Mouse (Mus musculus) embryonic fibroblast, embryonic 13.5 days (primary cell): ENCODE data around the gene Olfr846. TPM values are rescaled to one million over a fixed set of nuclear protein-coding genes. Genes with fewer than 3 reads are reported as not detected.

Experiments used
- H3K27ac ChIP-seq: 2 replicates; pipeline ENCODE4 v1.5.1; 2012; ENCODE audit warnings: low read length, control low read depth, inconsistent platforms; ENCODE audit not compliant: insufficient read depth
- H3K4me1 ChIP-seq: 2 replicates; pipeline ENCODE4 v1.6.1; 2011; ENCODE audit warnings: low read length; ENCODE audit not compliant: control insufficient read depth, insufficient read depth
- H3K4me3 ChIP-seq: 2 replicates; pipeline ENCODE4 v1.5.1; 2011; ENCODE audit warnings: mild to moderate bottlenecking, control low read depth, low read length; ENCODE audit not compliant: insufficient read depth
- CTCF ChIP-seq: IDR thresholded peaks from 2 replicates; pipeline ENCODE4 v1.5.1; 2011; ENCODE audit warnings: mild to moderate bottlenecking, control low read depth, low read length, moderate library complexity, borderline replicate concordance; ENCODE audit not compliant: insufficient read depth
- POLR2A ChIP-seq: IDR thresholded peaks from 2 replicates; pipeline ENCODE4 v1.6.1; 2011; ENCODE audit warnings: low read depth, mild to moderate bottlenecking, control low read depth, low read length, moderate library complexity
- polyA plus RNA-seq: library from polyadenylated mRNA; stranded (reverse); fragments of >200 nt; gene quantifications from 2 replicates; pipeline ENCODE4 v1.2.4, GENCODE M21; 2011; ENCODE audit warnings: low read depth; ENCODE audit not compliant: missing spikeins, insufficient read length

The Olfr846 gene
- not detected in 2 replicates for polyA plus RNA-seq

DNA sequence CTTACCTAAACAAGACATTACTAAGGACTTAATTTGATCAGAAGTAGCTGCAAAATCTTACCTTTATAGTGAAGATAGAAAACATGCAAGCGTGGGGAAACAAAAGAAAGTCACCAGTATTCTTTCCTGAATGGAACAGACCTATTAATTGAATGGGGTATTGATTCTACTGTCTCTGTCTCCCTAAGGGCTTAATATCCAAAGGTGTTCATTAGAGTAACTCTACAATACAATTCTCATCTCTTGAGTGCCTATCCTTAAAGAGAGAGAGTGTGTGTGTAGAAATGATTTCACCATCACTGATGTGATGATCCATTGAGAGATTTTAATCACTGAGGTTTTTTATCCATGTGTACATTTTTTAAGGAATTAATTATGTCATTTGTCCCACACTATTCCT, at the start of gene Olfr846:
TSS of gene Olfr846 (minus strand) at position 101 of the 400 bp plus-strand sequence.
- TF ChIP-seq CTCF = no peak
- no peak for TF ChIP-seq POLR2A
- no peak within 1 kb of the TSS for H3K27ac ChIP-seq
- no peaks in the 10 kb centered on the region for H3K4me1 ChIP-seq
- no peak within 1 kb of the TSS for H3K4me3 ChIP-seq

DNA sequence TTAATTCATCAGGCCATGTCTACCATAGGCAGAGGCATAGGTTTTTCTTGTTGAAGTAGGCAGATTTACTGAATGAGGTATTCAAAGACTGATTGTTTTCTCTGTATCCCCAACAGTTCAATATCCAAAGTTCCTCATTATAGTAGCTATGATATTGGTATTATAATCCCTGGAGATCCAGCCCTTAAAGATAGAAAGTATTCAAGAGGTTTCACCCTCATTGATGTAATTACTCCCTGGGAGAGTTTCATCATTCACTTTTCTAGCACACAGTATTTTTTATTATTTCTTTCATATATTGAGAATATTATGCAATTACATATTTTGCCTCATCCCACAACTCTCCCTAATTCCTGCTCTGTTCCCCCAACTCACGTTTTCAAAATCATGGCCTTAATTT, 14.8 kb upstream of the Olfr846 start, which contains the start of gene Olfr847:
TSS of gene Olfr847 (minus strand) at position 101 of the 400 bp plus-strand sequence.
- Histone ChIP-seq H3K4me1 (no peaks in the 10 kb centered on the region), H3K27ac (no peak within 1 kb of the TSS), H3K4me3 (no peak within 1 kb of the TSS)
- no peak for TF ChIP-seq CTCF
- no peak for TF ChIP-seq POLR2A

DNA sequence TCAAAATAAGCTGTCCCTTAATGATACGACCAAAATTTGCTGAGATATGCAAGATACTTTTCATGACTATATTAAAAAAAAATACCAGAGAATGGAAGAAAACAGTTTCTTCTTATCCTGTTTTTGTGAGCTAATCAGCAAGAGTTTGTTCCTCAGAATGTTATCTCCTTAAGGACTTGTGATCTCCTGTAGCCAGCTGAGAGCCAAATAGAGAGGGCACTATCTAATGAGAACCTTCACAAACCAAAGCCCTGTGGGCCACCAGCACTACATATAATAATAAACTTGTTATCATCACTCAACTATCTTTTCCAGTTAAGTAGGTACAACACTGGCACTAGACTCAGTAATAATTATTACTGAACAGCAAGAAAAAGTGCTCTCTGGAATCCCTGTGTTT, 27.6 kb downstream of the Olfr846 start, which contains the start of gene Olfr845:
TSS of gene Olfr845 (plus strand) at position 301 of the 400 bp plus-strand sequence.
- no peak within 1 kb of the TSS for H3K27ac ChIP-seq
- H3K4me3 ChIP-seq = no peak within 1 kb of the TSS
- TF ChIP-seq POLR2A = no peak
- no peak for TF ChIP-seq CTCF
- H3K4me1 ChIP-seq = no peaks in the 10 kb centered on the region

DNA sequence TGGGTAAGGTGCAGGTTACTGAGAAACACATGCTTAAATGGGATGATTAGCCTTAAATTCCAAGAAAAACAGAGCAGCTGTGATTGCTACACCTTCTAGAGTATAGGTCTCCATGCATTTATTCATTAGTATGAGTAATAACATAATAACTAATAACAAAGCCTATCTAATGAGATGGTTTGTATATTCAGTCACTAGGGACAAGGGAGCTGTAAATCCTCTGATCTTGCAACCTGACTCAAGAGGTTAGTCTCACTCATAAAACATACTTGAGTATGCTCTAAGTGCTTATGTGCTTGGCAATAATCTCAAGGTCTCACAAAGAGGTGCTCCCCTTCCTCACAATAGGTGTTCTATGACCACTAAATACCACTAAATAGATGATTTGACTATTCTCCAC, 47.8 kb downstream of the Olfr846 start, which contains the start of gene Olfr844:
TSS of gene Olfr844 (plus strand) at position 301 of the 400 bp plus-strand sequence.
- H3K4me3 ChIP-seq = no peak within 1 kb of the TSS
- H3K4me1 ChIP-seq = no peaks in the 10 kb centered on the region
- TF ChIP-seq CTCF (no peak), POLR2A (no peak)
- no peak within 1 kb of the TSS for H3K27ac ChIP-seq

Other genes with a start within 250 kb of the Olfr846 start
- gene Olfr836, start 243.6 kb downstream of the Olfr846 start, polyA plus RNA-seq = not detected in 2 replicates
- not detected in 2 replicates for gene Olfr837, start 227.7 kb downstream of the Olfr846 start, polyA plus RNA-seq
- not detected in 2 replicates for gene Olfr839-ps1, start 186.7 kb downstream of the Olfr846 start, polyA plus RNA-seq
- not detected in 2 replicates for gene Olfr843, start 112.0 kb downstream of the Olfr846 start, polyA plus RNA-seq
- gene Olfr844, start 47.7 kb downstream of the Olfr846 start, polyA plus RNA-seq = not detected in 2 replicates
- not detected in 2 replicates for gene Olfr845, start 27.5 kb downstream of the Olfr846 start, polyA plus RNA-seq
- not detected in 2 replicates for gene Olfr847, start 14.7 kb upstream of the Olfr846 start, polyA plus RNA-seq
- gene Olfr849, start 76.3 kb upstream of the Olfr846 start, polyA plus RNA-seq = not detected in 2 replicates
- not detected in 2 replicates for gene Olfr850, start 114.2 kb upstream of the Olfr846 start, polyA plus RNA-seq
- not detected in 2 replicates for gene Olfr851, start 129.3 kb upstream of the Olfr846 start, polyA plus RNA-seq
- not detected in 2 replicates for gene Olfr853, start 177.1 kb upstream of the Olfr846 start, polyA plus RNA-seq
- not detected in 2 replicates for gene Olfr854, start 203.4 kb upstream of the Olfr846 start, polyA plus RNA-seq
- not detected in 2 replicates for gene Olfr855, start 218.6 kb upstream of the Olfr846 start, polyA plus RNA-seq